Mouse (Mus musculus) frontal cortex, postnatal 36 days (tissue): ENCODE measurements at regions not wholly inside any gene's neighbourhood (a gene's known extent, or its start where the extent isn't known, plus 50 kb on each side); places are given as distances from the start of the nearest gene placed in this dataset.

ENCODE experiments used
- DNase-seq, 2 experiments: peaks; one replicate each; pipeline ENCODE4 v3.0.0; 2022; ENCODE audit warnings: low spot score in 2 of 2

DNA sequence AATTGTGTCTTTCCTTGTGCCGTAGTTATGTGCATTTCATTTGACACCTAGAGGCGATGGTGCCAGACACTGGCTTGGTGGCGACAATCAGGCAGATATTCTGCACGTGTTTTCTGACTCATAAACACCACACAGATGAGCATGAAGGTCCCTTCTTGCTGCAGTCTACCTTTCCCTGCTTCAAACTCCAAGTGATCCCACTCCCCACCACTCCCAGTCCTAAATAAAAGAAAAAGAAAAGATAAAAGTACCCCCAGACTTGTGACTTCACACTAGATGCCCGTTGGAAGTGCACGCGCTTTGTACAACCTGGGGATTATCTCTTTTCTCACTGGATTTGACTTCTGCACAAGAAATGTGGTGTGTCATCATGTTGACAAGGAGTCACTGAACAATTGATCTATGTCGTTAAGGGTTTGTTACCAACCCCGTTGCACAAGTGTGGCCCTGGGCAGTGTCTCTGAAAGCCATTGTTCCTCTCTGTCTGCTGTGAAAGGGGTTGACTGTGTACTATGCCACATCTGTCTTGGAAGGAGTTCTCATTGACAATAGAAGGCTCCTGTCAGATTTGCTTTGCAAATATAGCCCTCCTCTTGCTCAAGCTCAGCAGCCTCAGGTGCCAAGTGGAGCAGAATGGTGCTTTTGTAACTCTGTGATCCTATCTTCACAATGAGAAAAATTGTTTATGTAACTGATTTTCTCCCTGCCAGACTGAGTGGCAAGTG lies 140.1 kb downstream of the Ppp4r2 start:
- DNase-seq = no peak

DNA sequence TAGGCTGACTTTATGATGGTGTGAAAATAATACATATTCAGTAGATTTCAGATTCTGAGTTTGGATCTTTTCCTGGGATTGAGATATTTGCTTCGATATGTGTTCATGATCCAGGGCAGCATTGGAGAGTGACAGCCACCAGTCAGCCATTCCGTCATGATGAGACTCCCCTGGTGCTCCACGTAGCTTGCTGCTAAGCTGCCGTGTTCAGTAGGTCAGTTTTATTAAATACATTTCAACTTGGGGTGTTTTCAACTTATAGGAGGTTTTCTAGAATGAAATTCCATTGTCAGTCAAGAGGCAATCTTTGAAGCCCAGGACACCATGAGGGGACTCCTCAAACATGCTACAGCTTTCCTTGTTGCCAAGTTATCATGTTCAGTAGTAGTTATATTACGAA lies 141.3 kb downstream of the Ppp4r2 start:
- DNase-seq = no peak

DNA sequence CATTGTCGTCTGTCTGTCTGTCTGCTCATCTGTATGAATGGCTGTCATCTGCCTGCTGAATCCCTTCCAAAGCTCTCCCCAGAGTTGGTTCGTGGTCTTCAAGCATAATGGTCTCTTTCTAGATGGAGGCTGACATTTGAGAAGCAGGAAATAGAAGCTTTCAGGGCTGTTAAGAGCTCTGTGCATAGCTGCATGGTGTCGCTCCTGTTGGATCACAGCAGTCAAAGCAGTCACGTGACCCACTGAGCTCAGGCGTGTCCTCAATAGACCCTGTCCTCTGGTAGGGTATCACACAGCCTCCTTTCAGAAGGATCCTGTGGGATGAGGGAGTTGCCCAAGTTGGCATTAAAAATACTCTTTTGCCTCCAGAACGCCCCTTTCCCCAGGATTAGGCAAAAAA lies 142.4 kb downstream of the Ppp4r2 start:
- DNase-seq = peak; percentile 21 to 49

DNA sequence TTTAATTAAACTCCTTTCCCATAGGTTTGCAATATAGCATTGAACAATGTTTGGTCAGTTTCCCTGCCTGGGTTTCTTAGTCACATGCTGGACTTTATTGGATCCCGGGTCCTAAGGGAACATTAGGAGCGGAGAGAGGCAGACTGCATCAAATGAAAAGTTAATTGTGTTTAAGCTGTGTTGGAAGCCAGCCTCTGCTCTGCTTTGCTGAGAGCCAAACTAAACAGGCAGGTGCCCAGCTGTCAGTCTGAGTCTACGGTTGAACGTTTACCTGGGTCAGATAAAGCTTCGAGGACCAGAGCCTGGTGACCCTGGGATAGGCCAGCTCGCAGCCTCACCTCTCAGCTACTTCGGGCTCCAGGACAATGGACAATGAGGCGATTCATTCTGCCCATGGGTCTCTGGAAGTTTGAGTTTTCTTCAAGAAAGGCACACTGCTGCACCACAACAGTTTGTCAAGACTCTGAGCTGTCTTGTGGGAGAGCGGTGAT lies 143.8 kb downstream of the Ppp4r2 start:
- DNase-seq = no peak

DNA sequence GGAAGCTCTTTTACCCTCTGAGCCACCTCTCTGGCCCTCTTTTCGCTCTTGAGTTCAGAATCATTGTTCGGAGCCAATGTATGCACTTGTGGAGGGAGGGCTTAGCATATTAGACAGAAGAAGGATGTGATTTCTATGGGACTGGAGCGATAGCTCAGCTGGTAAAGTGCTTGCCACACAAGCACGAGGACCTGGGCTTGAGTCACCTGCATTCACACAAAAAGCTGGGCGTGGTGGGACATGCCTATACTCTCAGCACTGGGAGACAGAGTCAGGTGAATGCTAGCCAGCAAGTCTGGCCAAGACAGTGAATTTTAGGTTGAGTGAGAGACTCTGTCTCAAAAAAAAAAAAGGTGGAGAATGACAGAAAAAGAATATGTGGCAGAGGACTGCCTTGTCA lies 144.7 kb downstream of the Ppp4r2 start:
- no peak for DNase-seq

DNA sequence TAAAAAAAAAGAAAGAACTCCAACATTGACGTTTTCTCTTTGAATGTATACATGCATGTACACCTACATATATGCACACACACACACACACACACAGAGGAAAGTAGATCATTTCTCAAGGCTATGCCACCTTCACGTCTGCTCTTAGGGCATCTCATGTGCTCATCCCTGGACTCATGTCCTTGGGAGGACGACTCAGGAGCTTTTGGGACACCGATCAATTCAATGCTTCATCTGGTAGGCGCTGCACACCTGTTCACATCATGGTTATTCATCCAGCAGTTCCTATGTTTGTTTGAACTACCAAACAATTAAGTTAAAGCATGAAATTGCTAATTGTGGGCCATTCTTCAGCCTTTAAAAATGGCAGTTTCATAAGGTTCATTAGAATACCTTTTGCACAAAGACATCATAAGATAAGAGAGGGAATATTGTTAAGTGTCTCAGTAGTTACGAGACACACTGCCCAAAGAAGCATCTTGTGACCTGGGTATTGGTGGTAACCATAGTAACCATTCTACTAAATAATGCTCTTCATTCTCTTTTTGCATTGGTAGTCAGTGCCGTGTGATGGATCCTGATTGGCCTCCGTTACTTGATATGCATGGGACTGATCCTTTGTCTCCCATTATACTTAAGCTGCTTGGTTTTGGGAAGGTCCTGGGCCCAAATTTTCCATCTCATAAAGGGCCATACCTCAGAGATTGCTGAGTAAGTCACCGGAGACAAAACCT lies 145.5 kb downstream of the Ppp4r2 start:
- DNase-seq = no peak

DNA sequence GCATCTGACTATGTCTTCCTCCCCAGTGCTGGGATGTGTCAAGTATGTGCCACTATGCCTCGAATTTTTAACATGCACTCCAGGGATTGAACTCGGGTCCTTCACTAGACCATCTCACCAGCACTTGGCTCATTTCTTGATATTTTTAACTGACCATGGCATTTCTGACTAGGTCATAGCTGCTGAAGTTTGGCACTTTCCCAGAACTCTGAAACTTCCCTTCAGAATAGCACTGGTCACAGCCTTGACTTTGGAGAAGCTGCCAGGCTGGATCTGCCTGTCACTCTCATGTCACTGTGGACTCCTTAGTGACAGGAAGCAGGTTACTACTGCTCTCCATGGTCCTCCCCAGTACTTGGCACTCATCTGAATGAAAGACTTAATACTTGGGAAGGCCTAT lies 146.7 kb downstream of the Ppp4r2 start:
- DNase-seq = no peak

DNA sequence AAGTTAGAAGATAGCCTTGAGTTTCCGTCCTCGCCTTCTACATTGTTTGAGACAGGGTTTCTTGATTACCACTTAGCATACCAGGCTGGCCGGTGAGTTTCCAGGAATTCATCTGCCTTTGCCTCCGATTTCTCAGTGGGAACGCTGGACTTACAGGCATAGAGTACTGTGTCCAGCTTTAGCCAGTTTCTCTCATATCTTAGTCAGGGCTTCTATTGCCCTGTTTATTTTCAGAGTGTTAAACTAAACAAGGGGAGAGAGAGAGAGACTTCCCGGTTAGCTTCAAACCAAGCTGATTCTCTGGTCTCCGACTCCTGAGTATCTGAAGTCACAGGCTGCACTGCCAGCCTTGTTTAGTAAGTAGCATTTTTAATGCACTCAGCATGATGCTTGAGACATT lies 151.4 kb downstream of the Ppp4r2 start:
- DNase-seq = no peak

DNA sequence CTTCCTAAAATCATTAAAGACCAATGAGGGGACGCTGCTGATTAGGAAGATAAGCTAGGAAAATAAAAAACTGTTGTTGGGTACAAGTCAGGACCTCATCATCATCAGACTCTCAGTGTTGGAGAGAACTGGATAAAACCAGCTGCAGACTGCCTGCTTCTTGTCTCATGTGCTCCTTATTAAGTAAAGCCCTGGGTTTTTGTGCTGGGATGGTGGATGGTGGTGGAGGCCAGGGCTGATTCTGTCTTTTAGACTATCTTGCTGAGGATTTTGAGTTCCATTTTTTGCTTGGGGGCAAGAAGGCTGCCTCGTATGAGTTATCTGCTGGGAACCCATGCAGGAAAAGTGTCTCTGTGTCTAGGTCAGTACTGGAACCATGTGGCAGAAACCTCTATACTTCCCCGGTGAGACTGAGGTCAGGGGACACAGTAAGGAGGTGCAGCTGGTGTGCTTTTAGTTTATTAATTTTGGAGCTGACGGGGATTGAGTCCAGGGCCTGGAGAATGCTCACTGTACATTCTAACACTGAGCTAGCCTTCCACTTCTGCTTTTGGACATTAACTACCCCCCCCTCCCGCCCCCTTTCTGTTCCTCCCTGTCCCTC lies 152.0 kb downstream of the Ppp4r2 start:
- DNase-seq = no peak

DNA sequence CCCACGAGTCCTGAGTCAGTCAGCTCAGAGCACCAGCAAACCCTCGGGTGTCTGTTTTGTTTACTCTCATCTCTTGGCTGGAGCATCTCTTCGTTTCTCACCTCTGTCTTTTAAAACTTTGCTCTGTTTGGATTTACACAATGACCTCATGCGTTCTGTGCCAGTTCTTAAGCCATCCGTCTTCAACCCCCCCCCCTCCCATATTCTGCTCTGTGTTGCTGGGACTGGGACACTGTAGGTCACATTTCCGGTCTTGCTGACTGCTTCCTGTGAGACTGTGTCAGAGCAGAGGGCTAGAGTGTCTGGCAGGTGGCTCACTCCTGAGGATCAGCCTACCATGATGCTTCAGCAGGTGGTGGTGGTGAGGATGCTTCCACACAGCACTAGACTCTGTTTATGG lies 155.1 kb downstream of the Ppp4r2 start:
- no peak for DNase-seq

DNA sequence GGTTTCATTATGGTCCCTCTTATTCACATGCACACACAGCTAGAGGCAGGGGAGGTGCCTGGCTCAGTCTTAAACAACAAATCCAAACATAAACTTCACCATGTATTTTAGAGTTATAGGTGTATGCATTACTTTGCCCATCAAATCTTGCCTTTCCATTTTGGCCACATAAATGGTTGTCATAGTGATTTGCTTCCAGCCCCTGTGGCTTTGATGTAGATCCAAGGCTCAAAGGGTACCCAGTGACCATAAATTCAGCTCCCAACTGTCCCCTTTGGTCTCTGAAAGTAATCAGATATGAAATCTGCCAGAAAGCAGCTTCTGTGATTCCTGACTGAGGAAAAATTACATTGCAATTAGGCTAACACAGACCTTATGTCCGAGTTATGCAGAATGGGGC lies 160.0 kb downstream of the Ppp4r2 start:
- no peak for DNase-seq

DNA sequence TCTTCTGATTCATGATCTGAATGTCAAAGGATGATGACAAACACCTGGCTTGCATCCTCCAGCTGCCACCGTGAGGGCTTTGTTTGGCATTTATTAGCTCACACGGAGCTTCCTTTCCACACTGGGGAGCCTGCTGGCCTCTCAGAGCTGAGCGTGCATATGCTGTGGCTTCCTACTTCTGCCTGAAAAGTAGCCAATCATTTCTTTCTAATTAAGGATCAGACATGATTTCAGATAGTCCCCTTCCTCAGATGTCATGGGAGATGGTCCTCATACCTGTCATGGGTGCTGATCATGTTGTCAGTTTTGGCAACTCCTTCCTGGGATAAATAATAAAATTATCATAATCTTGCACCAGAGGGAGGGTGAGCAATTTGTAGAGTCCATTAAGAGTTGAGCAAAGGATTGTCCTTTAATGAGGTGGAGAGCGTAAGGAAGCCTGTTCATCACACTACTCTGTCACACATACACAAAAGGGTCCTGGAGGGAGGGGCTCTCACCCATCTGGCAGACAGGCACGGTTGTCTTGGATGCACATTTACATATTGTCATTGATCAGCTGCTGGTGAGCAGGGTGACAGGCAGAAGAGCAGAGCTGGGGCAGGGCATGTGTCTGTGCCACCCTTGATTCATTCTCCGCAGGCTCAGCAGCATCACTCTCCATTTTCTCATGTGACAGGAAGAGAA lies 162.6 kb downstream of the Ppp4r2 start:
- no peak for DNase-seq

DNA sequence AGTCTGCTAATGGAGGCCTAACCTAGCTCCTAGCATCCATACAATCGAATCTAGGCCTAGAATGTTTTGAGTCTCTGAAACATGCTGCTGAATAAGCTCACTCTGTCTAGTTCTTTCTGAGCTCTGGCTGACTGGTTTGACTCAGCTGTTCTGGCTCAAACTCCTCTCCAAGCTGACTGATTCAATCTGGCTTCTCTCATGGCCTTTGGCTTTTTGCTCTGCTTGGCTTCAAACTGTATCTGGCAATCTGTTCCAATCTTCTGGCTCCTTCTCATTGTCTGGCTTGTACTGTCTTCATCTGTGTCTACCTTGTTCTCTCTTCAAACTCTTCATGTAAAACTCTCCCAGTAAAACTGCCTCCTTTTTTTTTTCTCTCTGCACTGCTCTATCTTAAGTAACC lies 164.9 kb downstream of the Ppp4r2 start:
- no peak for DNase-seq

DNA sequence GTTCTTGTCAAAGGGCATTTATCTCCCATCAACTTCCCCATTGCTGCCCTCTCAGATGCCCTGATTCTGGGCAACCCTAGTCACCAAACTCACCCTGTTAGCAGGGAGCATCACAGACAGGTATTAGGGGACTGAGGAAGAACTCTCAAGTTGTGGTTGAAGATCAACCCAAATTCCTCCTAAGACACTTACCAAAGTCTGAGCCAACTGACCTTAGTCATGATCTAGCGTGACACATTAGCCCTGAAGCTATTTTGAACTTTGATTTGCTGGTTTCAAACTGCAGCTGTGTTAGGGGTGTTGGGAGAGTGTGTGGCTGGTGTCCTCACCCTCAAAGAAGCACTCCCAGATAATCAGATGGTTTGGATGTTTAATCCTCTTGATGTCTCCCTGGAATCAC lies 170.5 kb downstream of the Ppp4r2 start:
- DNase-seq = no peak

DNA sequence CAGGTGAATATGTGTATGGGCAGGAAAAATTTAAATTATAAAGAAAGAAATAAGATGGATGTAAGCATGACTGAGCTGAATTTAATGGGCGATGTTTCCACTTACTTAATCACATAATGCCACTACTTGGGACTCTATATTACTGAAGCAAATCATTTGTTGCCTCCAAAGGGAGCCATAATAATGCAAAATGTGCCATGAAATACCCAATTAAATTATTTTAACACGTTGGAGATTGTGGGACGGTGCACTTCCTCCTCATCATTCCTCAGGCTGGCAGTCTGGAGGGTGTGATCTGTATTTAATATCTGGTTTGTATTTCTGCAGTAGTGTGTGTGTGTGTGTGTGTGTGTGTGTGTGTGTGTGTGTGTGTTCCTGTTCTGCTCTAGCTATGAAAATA lies 188.2 kb downstream of the Ppp4r2 start:
- DNase-seq = no peak

DNA sequence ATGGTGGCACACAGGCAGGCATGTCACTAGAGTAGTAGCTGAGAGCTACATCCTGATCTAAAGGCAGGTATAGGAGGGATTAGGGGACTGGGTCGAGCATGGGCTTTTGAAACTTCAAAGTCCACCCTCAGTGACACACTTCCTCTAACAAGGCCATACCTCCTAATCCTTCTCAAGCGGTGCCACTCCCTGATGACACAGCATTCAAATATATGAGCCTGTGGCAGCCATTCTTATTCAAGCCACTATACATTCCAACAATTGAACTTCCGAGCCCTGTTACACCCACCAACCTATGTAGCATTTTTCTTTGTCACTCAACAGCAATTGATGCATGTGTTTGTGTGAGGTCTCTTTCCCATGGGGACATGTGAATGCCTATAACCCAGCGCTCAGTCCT lies 192.4 kb downstream of the Ppp4r2 start:
- no peak for DNase-seq

DNA sequence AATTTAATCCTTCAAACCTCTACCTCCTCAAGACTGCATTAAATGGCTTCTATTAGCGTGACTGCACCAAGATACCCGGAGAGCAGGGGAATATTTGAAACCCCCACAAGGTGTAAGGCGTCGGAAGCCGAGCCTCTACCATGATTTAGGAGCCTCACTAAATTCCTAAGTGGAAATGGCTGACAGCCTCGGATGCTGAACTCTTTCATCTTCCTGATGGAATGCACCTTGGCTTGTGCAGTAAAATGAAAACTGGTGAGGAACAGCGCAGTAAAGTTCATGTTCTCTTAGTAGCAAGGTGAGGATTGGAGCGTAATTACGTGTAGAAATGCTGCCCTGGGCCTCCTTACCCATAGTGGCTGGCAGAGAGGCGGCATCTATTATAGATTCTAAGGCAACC lies 194.0 kb downstream of the Ppp4r2 start:
- no peak for DNase-seq

DNA sequence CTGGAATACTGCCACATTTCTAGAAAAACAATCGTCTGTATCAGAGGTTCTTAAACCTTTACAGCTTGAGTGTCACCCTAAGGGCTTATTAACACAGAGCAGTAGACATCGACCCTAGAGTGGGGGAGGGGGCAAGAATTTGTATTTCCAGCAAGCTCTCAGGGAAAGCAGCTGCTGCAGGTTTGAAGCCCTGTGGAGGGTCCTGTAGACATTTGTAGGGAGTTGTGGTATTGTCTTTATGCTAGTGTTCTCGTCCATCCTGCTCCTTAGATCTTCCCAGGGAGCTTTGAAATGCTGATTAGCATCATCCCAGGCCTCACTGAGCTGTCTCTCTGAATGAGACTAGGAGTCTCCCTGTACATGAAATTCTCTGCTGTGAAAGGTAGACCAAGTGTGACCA lies 196.0 kb downstream of the Ppp4r2 start:
- no peak for DNase-seq

DNA sequence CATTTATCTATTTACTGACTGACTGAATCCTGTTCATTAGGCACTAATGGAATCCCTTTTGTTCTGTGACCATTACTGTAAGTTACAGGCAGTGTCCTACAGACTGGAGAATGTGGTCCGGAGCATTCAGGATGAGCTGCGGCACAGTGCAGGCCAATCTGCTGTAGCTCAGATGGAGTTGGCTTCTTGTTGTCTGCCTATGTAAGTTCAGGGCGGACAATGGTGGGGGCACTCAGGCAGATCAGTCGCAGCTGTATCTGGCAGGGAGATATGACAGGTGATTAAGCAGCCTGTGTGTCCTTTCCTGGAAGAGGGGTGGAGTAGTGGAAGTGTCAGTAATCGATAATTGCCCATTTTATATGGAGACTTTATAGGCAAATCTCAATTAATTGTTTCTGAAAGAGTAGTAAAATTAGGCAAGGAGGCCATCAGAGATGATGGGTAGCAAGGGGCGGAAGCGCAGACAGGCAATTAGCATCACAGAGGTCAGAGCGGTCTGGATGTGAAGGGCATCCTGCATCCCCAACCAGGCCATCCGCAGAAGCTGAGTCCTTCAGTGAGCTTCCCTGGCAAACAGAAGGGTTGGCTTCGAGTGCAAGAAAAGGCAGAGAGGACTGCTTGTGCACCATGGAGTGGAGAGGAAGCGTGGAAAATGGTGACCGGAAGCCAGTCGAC lies 197.2 kb downstream of the Ppp4r2 start:
- DNase-seq = no peak

DNA sequence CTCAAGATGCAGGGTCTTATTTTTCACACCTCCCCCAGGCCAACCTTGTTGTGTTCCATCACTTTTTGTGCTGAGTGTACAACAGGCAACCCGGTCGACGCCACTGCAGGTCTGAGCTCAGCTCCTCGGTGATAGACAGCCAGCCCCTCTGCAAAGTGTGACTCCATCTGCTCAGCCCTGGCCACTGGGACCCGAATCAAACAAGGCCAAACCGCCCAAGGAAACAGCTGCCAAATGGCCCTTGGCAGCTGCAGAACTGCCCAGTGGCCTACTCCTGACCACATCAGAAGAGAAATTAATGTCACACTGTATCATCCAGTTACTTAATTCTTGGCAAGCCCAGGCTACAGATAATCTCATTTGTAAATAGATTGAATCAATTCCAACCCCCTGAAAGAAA lies 213.3 kb downstream of the Ppp4r2 start:
- DNase-seq = no peak

DNA sequence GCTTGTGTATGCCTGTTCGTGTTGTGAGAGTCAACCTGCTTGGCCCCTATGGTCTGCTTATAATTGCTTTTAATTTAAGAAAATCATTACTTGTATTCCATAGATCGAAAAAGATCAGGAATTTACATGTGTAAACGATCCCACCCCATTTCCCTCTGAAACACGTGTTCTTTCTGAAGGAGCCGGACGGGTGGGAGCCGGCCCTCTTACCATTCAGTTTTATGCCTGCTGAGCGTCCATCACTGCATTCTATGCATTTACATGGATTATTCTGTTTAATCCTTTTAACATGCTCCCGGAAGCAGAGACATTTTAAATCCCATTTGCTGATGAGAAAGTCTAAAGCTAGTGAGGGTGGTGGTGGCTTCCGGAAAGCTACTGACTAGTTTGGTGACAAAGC lies 213.8 kb downstream of the Ppp4r2 start:
- no peak for DNase-seq

DNA sequence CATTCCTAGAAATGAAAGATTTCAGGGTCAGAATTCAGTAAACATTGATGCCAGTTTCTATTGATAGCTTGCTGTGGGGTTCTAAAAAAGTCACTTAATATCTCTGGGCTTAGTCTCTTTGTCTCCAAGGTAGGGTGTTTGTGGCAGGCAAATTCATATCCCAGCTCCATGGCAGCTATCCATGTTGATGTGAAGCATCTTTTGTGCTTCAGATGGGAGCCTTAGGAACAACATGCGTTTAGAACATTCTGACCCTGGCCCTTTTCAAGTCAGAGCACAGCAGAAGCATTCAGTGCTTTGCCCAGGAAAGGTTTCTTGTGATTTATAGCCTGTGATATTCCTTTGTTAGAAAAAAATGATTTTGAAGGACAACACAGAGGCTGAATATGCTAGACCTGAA lies 215.0 kb downstream of the Ppp4r2 start:
- DNase-seq = no peak
